Mouse (Mus musculus): ENCODE measurements around the gene Adipor2.

GRCm38 (mm10) chr6:119420357-119420756 lies 2.9 kb upstream of the Adipor2 start:
- TF ChIP-seq CTCF (IDR thresholded peaks at IDR 0.05; ENCODE audit: extremely low read depth, insufficient read depth, insufficient read length, insufficient replicate concordance) (no peak), POLR2A (IDR thresholded peaks at IDR 0.05; ENCODE audit: low read depth, low read length) (no peak)

Data from spleen, adult 2 months (tissue).